Mouse (Mus musculus) neural tube, embryonic 12.5 days (tissue): ENCODE results near the gene Ttc9b. TPM values are rescaled to one million over a fixed set of nuclear protein-coding genes. Genes with fewer than 3 reads are reported as not detected.
"Not testable (repeated sequence)": the region's sequence is repeated elsewhere in the genome, so short reads cannot be mapped to it uniquely, and the experiment has no call there.

ENCODE experiments used
- ATAC-seq: fragments of 200-750 bp; cut with Nextera tagmentation; 2 replicates; pipeline ENCODE4 v1.8.0; 2017; ENCODE audit warnings: low read depth, mild to moderate bottlenecking, moderate TSS enrichment, moderate library complexity; ENCODE audit not compliant: low FRiP score
- H3K27ac ChIP-seq: fragments of 300-500 bp; sonication (generic); 2 replicates; pipeline ENCODE4 v1.5.1; 2016
- H3K27me3 ChIP-seq: fragments of 300-500 bp; sonication (generic); replicated peaks from 2 replicates; pipeline ENCODE4 v1.6.1; 2016; ENCODE audit warnings: mild to moderate bottlenecking
- H3K36me3 ChIP-seq: fragments of 300-500 bp; sonication (generic); 2 replicates; pipeline ENCODE4 v1.6.1; 2016; ENCODE audit warnings: mild to moderate bottlenecking
- H3K4me1 ChIP-seq: fragments of 300-500 bp; sonication (generic); 2 replicates; pipeline ENCODE4 v1.6.1; 2016
- H3K4me2 ChIP-seq: fragments of 300-500 bp; sonication (generic); replicated peaks from 2 replicates; pipeline ENCODE4 v1.6.1; 2016; ENCODE audit warnings: mild to moderate bottlenecking
- H3K4me3 ChIP-seq: fragments of 300-500 bp; sonication (generic); 2 replicates; pipeline ENCODE4 v1.5.1; 2016
- H3K9ac ChIP-seq: fragments of 300-500 bp; sonication (generic); 2 replicates; pipeline ENCODE4 v1.6.1; 2016; ENCODE audit warnings: mild to moderate bottlenecking
- H3K9me3 ChIP-seq: fragments of 300-500 bp; sonication (generic); 2 replicates; pipeline ENCODE4 v1.6.1; 2016; ENCODE audit warnings: mild to moderate bottlenecking
- WGBS: fragments of 180-500 bp; shearing (Covaris S2); methylation state at CpG from one replicate; pipeline ENCODE4 v1.1.7; 2016; 5-methylcytosine and 5-hydroxymethylcytosine counted together
- polyA plus RNA-seq: library from polyadenylated mRNA; unstranded; fragments of >200 nt; fragmentation: Nextera tagmentation; extraction: Ambion mirVana; gene quantifications from 2 replicates; pipeline ENCODE4 v1.2.1, GENCODE M21; 2016

Ttc9b gene
- polyA plus RNA-seq, 1 experiment from 2014 or later, result 25.1 TPM

DNA sequence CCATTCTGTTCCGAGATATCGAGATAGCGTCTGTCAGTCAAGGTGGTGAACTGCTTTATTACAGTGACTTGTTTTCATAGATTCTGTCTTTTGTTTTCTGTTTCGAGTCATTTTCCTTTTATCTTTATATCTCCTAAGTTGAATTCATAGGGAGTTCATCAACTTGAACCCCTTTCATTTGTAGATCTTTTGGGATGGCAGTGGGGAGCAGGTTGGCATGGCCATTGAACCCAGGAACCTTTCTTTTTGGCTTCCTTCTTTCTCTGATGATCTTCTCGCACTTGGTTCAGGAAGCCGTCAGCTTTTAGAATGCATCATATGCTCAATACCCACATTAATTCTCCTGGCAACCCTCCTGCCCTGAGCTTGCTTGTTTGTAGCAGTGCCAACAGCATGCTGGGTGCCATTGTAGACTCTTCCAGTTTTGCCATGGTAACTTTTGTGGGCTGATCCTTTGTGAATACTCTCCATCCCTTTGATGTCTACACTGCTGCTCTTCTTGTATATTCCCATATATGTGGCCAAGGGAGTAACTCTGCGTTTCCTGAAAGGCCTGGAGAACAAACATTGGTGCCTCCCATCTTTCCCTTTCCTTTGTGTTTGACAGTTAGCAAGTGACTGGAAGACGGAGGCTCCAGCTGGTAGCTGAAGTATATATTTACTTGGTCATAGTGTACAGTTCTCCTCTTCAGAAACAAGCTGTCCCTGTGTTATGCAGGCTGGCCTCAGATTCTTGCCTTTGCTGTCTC is 39.8 kb upstream of the Ttc9b start:
- 54% methylated on average over 8 of the region's 8 CpGs for WGBS
- Histone ChIP-seq H3K27ac (no peak overlapping the region), H3K9ac (no peak overlapping the region), H3K27me3 (no peaks in the 10 kb centered on the region), H3K4me2 (no peak overlapping the region), H3K4me3 (no peak overlapping the region), H3K36me3 (peaks cover 49% of the 10 kb centered on the region), H3K4me1 (peaks cover 18% of the 10 kb centered on the region; the same call in 1 of the 2 replicates), H3K9me3 (no peaks in the 10 kb centered on the region)
- ATAC-seq, result peak; percentile 80

DNA sequence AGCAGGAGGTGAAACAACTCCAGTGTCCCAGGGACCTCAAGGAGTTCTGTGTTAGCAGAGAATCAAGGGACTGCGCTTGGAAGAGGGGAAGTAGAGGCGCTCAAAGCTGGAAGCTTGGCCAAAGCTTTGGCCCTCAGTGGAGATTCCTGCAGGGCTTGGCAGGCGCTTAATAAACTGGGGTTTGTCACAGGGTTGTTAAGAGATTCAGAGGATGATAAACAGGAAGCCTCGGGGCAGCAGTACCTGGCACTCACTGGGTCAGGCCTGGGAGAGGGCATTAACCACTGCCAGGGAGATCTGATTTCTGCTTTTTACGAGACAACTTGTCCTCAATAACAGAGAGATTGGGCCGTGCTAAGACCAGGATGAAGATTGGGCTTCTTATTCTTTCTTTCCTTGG is 32.7 kb upstream of the Ttc9b start:
- no peak for ATAC-seq
- Histone ChIP-seq H3K4me2 (no peak overlapping the region), H3K9ac (no peak overlapping the region), H3K4me3 (no peak overlapping the region), H3K36me3 (peaks cover 78% of the 10 kb centered on the region), H3K27me3 (no peaks in the 10 kb centered on the region), H3K9me3 (no peaks in the 10 kb centered on the region), H3K4me1 (no peaks in the 10 kb centered on the region), H3K27ac (no peak overlapping the region)
- 78% methylated on average over 6 of the region's 6 CpGs for WGBS

DNA sequence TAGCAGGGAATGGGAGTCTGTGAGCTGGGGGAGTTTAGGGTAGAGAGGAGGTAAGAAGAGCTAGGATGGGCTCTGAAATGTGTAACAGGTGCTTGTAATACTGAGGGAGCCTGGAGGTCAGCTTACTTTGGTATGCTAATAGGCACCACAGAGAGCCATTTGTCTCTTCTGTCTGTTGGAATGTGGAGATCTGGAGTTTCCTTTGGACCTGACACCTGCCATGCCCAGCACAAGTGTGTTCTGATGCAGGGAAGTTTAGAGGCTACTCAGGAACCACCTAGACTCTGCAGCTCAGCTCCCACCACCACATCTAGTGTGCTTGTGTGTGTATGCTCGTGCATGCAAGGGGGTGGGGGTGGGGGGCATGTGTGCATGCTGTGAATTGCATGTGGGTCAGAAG is 31.5 kb upstream of the Ttc9b start:
- 75% methylated on average over 1 of the region's 1 CpGs for WGBS
- H3K4me2 ChIP-seq, result no peak overlapping the region
- H3K36me3 ChIP-seq, result peaks cover 78% of the 10 kb centered on the region
- H3K9ac ChIP-seq, result no peak overlapping the region
- ATAC-seq, result no peak
- H3K4me3 ChIP-seq, result no peak overlapping the region
- no peaks in the 10 kb centered on the region for H3K9me3 ChIP-seq
- H3K4me1 ChIP-seq, result no peaks in the 10 kb centered on the region
- H3K27ac ChIP-seq, result no peak overlapping the region
- no peaks in the 10 kb centered on the region for H3K27me3 ChIP-seq

DNA sequence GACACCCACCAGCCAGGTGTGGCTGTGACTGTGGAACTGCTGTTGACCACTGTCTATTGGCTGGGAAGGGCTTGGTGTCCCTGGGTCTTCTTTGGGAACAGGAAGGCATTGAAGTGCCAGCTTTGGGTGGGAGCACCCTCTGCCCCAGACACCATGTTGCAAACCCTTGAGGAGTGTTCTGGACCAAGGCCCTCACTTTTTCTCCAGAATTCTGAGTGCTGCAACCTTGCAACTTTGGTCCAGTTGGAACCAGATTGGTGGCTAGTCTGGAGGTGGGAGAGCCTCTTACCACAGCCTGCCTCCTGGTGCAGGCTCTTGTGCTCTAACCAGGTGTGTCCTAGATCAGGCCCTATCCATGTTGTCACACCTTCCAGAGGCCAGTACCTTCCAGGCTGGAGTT is 28.7 kb upstream of the Ttc9b start:
- no peaks in the 10 kb centered on the region for H3K4me1 ChIP-seq
- no peak overlapping the region for H3K27ac ChIP-seq
- no peaks in the 10 kb centered on the region for H3K9me3 ChIP-seq
- no peak overlapping the region for H3K9ac ChIP-seq
- H3K4me3 ChIP-seq, result no peak overlapping the region
- H3K27me3 ChIP-seq, result no peaks in the 10 kb centered on the region
- peaks cover 78% of the 10 kb centered on the region for H3K36me3 ChIP-seq
- no peak overlapping the region for H3K4me2 ChIP-seq
- no peak for ATAC-seq

DNA sequence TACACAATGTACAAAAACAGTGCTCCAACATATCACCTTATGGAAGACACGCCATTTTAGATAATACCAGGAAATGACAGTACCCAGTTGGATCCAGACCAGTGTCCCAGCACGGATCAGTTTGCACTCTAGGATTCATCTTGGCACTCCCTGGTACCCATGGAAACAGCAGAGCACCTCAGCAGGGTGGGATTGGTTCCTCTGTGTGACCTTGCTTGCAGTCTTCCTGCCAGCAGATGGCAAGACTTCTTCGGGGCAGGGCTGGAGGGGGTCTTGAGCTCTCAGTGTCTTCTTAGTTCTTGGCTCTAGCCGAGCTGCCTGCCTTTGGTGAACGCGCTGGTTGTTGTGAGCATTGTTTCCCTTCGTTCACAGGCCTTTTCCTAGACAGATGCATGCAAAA is 26.0 kb upstream of the Ttc9b start:
- H3K27me3 ChIP-seq, result no peaks in the 10 kb centered on the region
- 90% methylated on average over 7 of the region's 7 CpGs for WGBS

DNA sequence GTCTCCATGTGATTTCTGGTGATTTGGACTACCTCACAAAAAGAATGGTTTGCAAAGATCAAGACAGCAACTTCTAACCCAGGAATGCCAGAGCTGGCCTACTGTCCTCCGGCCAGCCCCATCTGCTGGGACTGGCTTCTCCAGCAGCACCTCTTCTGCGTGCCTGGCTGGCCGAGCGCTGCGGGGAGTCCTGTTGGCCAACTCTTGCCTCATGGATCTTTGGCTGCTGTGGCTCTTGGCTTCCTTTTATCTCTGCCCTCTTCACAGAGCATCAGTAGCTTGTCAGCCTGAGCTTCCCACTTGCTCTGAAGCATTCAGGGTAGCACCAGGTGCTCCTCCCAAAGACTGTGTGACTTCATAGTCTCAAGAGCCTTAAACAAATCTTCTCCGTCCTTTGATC is 25.5 kb upstream of the Ttc9b start:
- Histone ChIP-seq H3K27ac (no peak overlapping the region), H3K27me3 (no peaks in the 10 kb centered on the region), H3K9me3 (no peaks in the 10 kb centered on the region), H3K36me3 (peaks cover 83% of the 10 kb centered on the region), H3K4me2 (no peak overlapping the region), H3K9ac (no peak overlapping the region), H3K4me3 (no peak overlapping the region), H3K4me1 (no peaks in the 10 kb centered on the region)
- 95% methylated on average over 6 of the region's 6 CpGs for WGBS
- ATAC-seq, result no peak

More for the DNA sequence above, 26.0 kb upstream of the Ttc9b start:
- H3K4me3 ChIP-seq, result no peak overlapping the region
- no peak overlapping the region for H3K4me2 ChIP-seq
- no peak overlapping the region for H3K27ac ChIP-seq
- H3K36me3 ChIP-seq, result peaks cover 79% of the 10 kb centered on the region
- ATAC-seq, result no peak
- no peak overlapping the region for H3K9ac ChIP-seq
- H3K9me3 ChIP-seq, result no peaks in the 10 kb centered on the region
- H3K4me1 ChIP-seq, result no peaks in the 10 kb centered on the region

DNA sequence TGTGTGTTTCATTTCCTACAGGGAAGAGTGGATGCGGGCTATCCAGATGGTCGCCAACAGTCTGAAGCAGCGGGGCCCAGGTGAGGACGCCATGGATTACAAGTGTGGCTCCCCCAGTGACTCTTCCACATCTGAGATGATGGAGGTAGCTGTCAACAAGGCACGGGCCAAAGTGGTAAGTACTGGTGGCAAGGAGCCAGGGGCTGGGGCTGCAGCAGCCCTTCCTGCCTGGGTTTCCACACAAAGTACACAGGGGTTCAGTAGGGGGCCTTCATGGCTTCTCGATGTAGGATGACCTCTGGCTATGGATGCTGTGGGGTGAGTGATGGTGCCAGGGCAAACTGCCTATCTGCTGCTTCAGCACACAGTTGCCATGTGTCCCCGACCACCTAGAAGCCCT is 24.9 kb upstream of the Ttc9b start:
- WGBS, result 96% methylated on average over 7 of the region's 7 CpGs
- H3K27ac ChIP-seq, H3K4me3 ChIP-seq, H3K4me1 ChIP-seq, H3K4me2 ChIP-seq, ATAC-seq, H3K9ac ChIP-seq, H3K27me3 ChIP-seq, H3K9me3 ChIP-seq: not testable (repeated sequence)
- peaks cover 80% of the 10 kb centered on the region for H3K36me3 ChIP-seq

DNA sequence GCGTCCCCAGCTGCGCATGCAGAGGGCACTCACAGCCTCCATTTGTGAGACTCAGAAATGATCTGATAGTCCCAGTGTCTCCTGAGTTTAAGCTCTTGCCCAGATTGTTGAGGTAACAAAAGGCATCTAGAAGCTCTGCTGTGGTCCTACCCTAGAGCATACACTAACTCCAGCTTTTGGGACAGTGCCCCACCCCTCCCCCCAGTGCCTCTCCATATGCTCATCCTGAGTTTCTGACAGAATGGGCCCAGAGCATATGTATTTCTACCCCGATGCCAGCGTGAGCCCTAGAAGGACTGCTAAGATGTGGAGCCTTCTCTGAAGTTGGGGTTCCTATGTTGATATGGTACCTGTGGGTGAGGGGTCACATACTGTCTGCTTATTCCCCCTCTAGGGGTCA is 22.3 kb upstream of the Ttc9b start:
- ATAC-seq, result no peak
- 97% methylated on average over 4 of the region's 4 CpGs for WGBS
- Histone ChIP-seq H3K4me3 (no peak overlapping the region), H3K27ac (no peak overlapping the region), H3K4me2 (no peak overlapping the region), H3K9ac (no peak overlapping the region), H3K9me3 (no peaks in the 10 kb centered on the region), H3K27me3 (no peaks in the 10 kb centered on the region), H3K36me3 (peaks cover 81% of the 10 kb centered on the region), H3K4me1 (no peaks in the 10 kb centered on the region)

DNA sequence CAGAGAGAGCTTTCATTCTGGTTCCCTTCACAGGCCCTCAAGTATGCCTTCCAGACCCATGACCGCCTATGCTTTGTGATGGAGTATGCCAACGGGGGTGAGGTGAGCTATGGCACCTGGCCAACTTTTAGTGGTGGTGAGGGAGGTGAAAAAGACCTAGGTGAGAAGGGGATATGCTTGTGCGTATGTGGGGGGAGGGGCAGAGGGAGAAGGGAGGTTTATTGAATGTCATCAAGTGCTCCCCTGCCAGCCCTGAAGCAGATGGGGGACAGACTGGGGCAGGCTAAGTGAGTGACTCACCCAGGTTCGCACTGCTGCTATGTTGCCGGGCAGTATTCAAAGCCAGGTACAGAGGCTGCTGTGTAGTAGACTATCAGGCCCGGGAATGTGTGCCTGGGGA is 20.5 kb upstream of the Ttc9b start:
- H3K36me3 ChIP-seq, result peaks cover 81% of the 10 kb centered on the region
- no peak overlapping the region for H3K4me2 ChIP-seq
- no peaks in the 10 kb centered on the region for H3K9me3 ChIP-seq
- H3K4me3 ChIP-seq, result no peak overlapping the region
- H3K27ac ChIP-seq, result no peak overlapping the region
- no peaks in the 10 kb centered on the region for H3K4me1 ChIP-seq
- ATAC-seq, result no peak
- H3K27me3 ChIP-seq, result no peaks in the 10 kb centered on the region
- WGBS, result 90% methylated on average over 6 of the region's 6 CpGs
- H3K9ac ChIP-seq, result no peak overlapping the region

DNA sequence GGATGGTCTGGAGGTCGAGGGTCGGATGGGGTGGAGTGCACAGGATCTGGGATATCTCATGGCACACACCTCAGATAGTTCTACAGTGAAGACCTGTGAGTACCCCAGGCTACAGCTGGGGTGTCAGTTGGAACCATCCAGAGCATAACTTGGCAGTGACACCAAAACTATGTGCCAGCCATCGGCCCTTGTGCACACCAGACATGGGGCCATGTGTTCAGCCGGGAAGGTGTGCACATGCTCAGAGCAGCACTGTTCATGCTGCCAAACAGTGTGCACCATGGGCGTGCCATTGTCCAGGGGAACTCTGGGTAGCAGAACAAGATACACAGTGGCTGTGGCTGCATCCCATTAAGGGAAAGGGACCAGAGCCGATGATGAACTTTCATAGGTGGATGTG is 19.0 kb upstream of the Ttc9b start:
- Histone ChIP-seq H3K4me1 (no peaks in the 10 kb centered on the region), H3K4me3 (no peak overlapping the region), H3K36me3 (peaks cover 70% of the 10 kb centered on the region), H3K27me3 (no peaks in the 10 kb centered on the region), H3K9me3 (no peaks in the 10 kb centered on the region), H3K9ac (no peak overlapping the region), H3K4me2 (no peak overlapping the region), H3K27ac (no peak overlapping the region)
- 95% methylated on average over 6 of the region's 6 CpGs for WGBS
- ATAC-seq, result no peak

DNA sequence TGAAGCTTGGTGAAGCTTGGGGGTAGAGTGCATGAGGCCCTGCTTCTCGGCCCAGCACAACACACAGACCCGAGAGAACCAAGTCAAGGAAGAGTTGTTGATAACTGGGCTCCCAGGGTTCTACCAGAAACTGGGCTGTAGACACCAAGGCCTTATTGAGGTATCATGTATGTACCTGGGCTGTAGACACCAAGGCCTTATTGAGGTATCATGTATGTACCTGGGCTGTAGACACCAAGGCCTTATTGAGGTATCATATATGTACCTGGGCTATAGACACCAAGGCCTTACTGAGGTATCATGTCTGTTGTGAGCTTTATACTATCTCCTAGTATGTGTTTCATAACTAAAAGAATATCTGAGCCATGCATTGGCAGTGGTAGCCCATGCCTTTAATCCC is 18.6 kb upstream of the Ttc9b start:
- not testable (repeated sequence) for H3K4me2 ChIP-seq, ATAC-seq, H3K9ac ChIP-seq, H3K4me1 ChIP-seq, H3K4me3 ChIP-seq, H3K27me3 ChIP-seq, H3K27ac ChIP-seq, H3K9me3 ChIP-seq
- WGBS, result 94% methylated on average over 2 of the region's 2 CpGs
- peaks cover 68% of the 10 kb centered on the region for H3K36me3 ChIP-seq

DNA sequence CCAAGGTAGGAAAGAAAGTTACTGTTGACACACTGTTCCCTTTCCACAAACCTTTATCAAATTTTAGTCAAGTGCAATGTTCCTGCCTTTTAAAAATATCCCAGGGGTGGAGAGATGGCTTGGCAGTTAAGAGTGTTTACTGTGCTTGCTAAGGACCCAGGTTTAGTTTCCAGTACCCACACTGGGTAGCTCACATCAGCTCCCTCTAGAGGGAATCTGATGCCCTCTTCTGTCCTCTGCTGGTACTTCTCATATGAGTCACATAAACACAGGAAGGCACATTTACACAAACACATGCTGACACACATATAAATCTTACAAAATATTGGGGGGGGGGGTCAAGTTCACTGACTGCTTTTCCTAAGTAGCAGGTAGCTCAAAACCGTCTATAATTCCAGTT is 9.2 kb upstream of the Ttc9b start:
- WGBS, result 68% methylated on average over 1 of the region's 1 CpGs
- H3K27ac ChIP-seq, result no peak overlapping the region
- no peak for ATAC-seq
- H3K4me2 ChIP-seq, result no peak overlapping the region
- no peak overlapping the region for H3K4me3 ChIP-seq
- 0 out of 2 replicates have a peak, but pooled peaks cover under 1% of the 10 kb centered on the region for H3K36me3 ChIP-seq
- no peaks in the 10 kb centered on the region for H3K27me3 ChIP-seq
- H3K9me3 ChIP-seq, result no peaks in the 10 kb centered on the region
- no peaks in the 10 kb centered on the region for H3K4me1 ChIP-seq
- no peak overlapping the region for H3K9ac ChIP-seq

DNA sequence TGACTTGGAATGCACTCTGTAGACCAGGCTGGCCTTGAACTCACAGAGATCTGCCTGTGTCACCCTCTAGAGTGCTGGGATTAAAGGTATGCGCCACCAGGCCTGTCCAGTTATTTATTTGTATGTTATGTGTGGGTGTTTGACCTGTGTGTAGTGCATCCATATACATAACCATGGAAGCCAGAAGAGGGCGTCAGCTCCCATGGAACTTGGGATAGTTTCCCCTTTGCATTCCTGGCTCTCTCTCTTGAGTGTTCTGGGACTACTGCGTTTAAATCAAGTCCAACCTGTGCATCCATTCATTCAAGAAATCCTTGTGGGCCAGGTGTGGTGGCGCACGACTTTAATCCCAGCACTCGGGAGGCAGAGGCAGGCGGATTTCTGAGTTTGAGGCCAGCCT is 7.2 kb upstream of the Ttc9b start:
- ATAC-seq, result no peak
- Histone ChIP-seq H3K4me1 (no peaks in the 10 kb centered on the region), H3K4me2 (no peak overlapping the region), H3K27ac (no peak overlapping the region), H3K4me3 (no peak overlapping the region), H3K9ac (no peak overlapping the region), H3K9me3 (no peaks in the 10 kb centered on the region), H3K36me3 (no peaks in the 10 kb centered on the region), H3K27me3 (no peaks in the 10 kb centered on the region)
- WGBS, result 85% methylated on average over 7 of the region's 7 CpGs
